Mouse (Mus musculus) c-Kit-positive CD71-positive TER-119-positive erythroid progenitor cells, embryonic 14.5 days (primary cell): ENCODE measurements around the gene Lrrc2.
A peak's percentile ranks its signal among the peaks of the same experiment; 100 is the strongest.

Experiments
- DNase-seq: peaks from one replicate; pipeline ENCODE4 v3.0.0-alpha.2; 2013; ENCODE audit warnings: low spot score

Lrrc2 gene

DNA sequence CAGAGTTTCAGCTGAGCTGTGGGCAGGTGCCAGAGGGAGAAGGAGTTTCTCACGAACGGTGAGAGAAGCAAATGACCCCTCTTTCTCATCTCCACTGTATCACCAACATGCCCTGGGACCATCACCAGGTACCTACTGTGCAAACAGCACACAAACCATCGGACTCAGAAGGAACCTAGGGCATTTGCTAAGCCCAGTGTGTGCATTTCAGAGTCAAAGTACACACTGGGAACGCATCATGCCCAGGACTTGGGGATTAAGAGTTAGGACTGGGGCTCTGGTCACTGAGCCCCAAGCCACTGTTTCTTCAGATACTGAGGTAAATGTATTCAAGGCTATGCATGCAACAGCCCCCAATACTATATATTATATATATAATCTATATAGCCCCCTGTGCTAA, 36.0 kb downstream of the Lrrc2 start:
- no peak for DNase-seq

DNA sequence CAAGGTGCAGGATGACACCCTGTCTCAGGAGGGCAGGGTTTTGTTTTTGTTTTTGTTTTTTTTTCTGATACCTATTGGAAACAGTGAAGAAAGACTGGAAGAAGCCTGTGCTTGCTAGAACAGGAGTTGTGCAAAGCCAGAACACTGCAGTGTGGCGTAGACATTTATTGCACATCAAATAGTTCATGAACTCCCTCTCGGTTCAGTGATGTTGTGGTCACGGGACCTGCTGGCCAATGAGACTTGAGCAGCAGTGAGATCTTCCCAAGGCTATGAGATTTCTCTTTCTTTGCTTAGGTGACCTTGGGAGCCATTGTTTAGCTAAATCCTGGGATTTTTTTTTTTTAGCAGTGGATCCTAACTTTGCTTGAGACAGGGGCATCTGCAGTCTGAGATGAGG, 36.7 kb downstream of the Lrrc2 start:
- no peak for DNase-seq

DNA sequence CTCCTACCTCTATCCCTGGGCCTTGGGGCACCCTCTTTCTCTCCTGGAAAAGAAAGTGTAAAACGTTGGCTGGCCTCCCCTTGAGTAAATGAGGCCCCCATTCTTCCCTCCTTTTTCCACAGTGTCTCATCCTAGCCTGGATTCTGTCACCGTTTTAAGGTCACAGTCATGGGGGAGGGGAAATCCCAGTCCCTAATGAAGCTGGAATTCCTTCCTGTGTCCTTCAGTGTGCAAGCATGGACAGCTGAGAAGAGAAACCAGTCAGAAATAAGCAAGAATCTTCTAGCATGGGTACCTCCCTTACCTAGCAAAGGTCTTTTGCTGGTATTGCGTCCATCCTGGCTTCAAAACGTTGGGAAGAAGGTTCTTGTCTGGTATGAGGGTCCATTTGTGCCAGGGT, 37.8 kb downstream of the Lrrc2 start:
- no peak for DNase-seq

- DNase-seq = no peak
Observed at GRCm38 (mm10) chr9:110989543-110989942, 38.2 kb downstream of the Lrrc2 start.

- DNase-seq = no peak
Observed at GRCm38 (mm10) chr9:110990204-110990603, 38.9 kb downstream of the Lrrc2 start, which contains the start of gene Rtp3. TSS of gene Rtp3 (minus strand) at chr9:110990583.

GRCm38 (mm10) chr9:110993281-110993709, 42.0 kb downstream of the Lrrc2 start:
- DNase-seq = no peak

DNA sequence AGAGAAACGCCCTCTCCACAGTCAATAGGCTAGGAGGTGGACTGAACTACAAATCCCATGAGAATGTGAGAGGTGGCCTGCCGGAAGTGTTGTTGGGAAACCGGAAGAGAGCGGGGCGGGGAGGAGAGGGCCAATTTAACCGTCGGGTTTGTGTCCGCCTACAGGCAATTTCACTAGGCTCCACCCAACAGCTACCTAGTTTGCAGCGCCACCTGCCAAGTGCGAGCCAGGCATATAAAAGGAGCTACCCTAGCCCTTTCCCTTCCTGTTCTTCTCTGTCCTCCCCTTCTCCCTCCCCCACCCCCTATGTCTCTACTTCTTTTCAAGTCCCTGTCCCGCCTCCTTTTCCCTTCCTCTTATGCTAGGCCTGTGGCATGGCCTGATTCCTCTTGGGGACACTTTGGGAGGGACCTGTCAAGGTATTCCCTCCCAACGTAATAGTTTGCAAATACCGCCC, 43.4 kb downstream of the Lrrc2 start:
- DNase-seq = peak; percentile 65

DNA sequence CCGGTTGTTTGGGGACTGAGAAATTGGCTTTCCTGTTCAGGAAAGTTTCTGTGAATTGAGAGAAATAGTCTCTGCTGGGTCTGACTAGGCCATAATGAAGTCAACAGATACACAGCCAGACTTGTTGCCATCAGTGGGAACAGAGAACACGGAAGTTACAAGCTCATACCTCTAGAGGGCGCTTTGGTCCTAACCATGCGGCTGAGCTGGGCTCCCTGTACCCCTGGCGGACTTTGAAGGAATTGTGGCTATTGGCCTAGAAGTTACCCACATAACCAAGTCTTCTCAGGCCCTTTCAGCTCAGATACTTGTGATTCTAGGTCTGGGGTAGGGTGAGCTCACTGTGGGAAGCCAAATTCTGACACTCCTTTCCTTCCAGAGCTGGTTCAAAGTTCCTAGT, 45.9 kb downstream of the Lrrc2 start:
- peak; percentile 77 for DNase-seq

GRCm38 (mm10) chr9:110999056-110999455, 47.7 kb downstream of the Lrrc2 start:
- DNase-seq = no peak

DNA sequence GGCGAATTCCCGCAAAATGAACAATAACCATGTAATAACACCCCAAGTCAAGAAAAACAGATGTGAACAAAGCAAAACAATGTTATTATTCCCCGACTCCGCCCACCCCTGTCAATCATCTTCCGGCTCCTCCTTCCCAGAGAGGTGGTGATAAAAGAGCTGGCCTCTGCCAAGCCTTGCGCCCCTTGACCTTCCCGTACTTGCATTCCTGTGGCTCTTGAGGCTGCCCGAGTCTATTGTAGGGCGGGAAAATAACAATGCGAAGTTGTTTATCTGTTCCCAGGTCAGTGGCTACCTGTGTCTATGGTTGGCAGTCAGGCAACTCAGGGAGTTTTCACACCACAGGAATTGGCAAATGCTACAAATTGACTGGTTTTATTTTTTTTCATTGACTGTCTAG, 48.5 kb downstream of the Lrrc2 start:
- no peak for DNase-seq

- DNase-seq = no peak
Observed at GRCm38 (mm10) chr9:111001621-111002020, 50.3 kb downstream of the Lrrc2 start.

- no peak for DNase-seq
Observed at GRCm38 (mm10) chr9:111003279-111003678, 51.9 kb downstream of the Lrrc2 start.

GRCm38 (mm10) chr9:111006544-111006943, 55.2 kb downstream of the Lrrc2 start:
- DNase-seq = no peak

- no peak for DNase-seq
Observed at GRCm38 (mm10) chr9:111009763-111010162, 58.4 kb downstream of the Lrrc2 start.

- no peak for DNase-seq
Observed at GRCm38 (mm10) chr9:111011550-111011949, 60.2 kb downstream of the Lrrc2 start.

DNA sequence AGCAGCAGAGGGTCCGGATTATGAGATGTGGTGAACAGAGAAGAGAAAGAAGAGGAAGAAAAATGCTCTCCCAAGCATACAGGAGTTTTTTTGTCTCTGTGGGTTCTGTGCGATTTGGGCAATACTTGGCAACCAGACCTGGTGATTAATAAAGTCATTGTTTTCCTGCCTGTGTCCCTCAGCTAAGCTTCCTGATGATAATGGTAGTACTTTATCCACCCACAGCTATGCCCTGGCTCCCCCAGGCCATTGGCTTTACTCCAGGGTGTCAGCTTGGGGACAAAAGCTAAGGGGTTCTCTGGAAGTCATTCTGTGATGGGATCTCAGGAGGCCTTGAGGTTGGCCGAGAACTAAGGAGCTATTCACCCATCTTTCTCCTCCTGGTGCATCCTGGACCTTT, 60.7 kb downstream of the Lrrc2 start:
- DNase-seq = no peak

- no peak for DNase-seq
Observed at GRCm38 (mm10) chr9:111015658-111016057, 64.3 kb downstream of the Lrrc2 start.

DNA sequence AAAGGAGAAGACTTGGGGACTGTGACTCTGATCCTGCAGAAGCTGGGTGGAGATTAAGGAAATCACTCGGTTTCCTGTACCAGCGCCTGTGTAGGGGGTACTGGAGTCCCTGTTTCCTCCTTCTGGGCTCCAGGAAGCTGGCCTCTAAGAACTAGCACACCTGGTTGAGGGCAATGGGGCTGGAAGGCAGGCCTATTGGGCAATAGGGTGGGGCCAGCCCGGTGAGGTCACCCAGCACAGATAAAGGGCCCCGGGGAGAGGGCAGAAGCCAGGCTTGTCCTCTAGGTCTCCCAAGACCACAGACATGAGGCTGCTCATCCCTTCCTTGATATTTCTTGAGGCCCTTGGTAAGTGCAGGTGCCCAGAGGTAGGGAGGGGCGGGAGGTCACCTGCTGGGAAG, 67.7 kb downstream of the Lrrc2 start, which contains the start of gene Ltf:
Gene Ltf (plus strand): TSS at position 250 of the 400 bp plus-strand sequence.
- no peak for DNase-seq

DNA sequence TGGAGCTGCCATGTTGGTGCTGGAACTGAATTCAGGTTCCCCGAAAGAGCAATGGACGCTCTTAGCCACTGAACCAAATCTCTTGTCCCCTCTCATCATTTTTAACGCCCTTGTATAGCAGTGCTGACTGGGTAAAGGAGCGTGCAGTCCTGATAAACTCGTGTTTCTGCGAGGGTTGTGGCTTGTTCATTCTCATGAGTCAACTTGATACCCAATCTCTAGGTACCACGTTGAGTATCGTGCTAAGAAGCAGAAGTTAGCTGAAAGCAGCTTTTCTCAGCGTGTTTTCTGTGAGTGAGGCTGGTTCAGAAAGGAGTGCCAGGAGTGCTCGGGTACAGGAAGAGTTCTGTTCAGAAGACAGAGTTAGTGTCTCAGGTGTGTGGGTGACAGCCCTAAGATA, 75.4 kb downstream of the Lrrc2 start:
- DNase-seq = no peak
